Mouse (Mus musculus): Measurements from ENCODE around the gene Pigg. TPM values are rescaled to one million over a fixed set of nuclear protein-coding genes. Genes with fewer than 3 reads are reported as not detected.

The Pigg gene
- polyA plus RNA-seq, 1 experiment from 2014 or later, result 7.3 TPM

DNA sequence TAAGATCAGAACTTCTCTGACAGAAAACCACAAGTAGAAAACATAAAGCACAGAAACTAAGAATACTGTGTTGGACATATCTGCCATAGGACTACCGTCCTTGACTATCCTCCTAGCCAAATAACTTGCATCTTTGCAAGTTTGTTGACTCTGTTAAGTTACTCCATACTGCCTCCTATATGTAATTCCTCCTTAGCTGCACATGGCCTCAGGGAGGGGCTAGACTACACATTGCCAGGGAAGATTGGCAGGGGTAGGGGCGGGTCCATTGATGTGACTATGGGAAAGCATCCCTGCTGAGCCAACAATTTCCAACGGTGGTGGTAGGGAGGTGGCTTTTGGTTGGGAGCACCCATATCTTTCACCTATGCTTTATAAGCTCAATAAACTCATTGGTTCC is 49.9 kb downstream of the Pigg start:
- Histone ChIP-seq H3K4me3 (replicated peaks) (no peak overlapping the region), H3K27me3 (peaks cover 53% of the 10 kb centered on the region), H3K27ac (no peak overlapping the region), H3K36me3 (replicated peaks) (no peaks in the 10 kb centered on the region), H3K4me1 (peaks cover 8% of the 10 kb centered on the region), H3K9ac (no peak overlapping the region), H3K9me3 (no peaks in the 10 kb centered on the region), H3K4me2 (no peak overlapping the region)
- ATAC-seq (ENCODE audit: low FRiP score), result no peak
- 28% methylated on average over 3 of the region's 3 CpGs for WGBS

DNA sequence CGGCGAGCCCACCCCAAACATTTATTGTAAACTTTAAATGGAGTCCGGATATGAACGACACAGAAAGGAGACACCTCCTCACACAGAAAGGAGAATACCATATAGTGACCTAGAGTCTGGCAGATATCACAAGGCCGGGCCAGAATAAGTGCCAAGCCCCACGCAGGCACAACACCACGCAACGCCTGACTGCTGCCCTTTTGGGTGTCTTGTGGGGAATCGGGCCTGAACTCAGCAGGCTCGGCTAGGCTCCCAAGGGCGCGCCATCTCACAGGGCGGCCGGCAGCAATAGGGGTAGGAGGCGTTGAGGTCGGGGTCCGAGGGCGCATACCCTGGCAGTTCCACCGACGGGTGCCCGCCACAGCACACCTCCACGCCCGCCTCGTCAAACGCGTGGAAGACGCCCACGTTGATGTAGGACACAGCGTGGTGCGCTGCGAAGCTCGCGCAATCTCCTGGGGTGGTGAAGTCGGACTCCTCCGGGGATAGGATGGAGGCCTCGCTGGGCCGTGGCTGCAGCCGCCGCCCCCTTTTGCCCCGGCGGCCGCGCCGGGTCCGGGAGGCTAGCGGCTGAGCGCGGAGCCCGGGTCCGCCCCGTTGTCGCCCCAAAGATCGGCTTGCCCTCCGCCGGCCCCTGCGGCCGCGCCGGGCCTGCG is 54.0 kb downstream of the Pigg start:
- 2% methylated on average over 60 of the region's 60 CpGs for WGBS
- peak; percentile 28; the same call in 1 of the 2 replicates for ATAC-seq (ENCODE audit: low FRiP score)

DNA sequence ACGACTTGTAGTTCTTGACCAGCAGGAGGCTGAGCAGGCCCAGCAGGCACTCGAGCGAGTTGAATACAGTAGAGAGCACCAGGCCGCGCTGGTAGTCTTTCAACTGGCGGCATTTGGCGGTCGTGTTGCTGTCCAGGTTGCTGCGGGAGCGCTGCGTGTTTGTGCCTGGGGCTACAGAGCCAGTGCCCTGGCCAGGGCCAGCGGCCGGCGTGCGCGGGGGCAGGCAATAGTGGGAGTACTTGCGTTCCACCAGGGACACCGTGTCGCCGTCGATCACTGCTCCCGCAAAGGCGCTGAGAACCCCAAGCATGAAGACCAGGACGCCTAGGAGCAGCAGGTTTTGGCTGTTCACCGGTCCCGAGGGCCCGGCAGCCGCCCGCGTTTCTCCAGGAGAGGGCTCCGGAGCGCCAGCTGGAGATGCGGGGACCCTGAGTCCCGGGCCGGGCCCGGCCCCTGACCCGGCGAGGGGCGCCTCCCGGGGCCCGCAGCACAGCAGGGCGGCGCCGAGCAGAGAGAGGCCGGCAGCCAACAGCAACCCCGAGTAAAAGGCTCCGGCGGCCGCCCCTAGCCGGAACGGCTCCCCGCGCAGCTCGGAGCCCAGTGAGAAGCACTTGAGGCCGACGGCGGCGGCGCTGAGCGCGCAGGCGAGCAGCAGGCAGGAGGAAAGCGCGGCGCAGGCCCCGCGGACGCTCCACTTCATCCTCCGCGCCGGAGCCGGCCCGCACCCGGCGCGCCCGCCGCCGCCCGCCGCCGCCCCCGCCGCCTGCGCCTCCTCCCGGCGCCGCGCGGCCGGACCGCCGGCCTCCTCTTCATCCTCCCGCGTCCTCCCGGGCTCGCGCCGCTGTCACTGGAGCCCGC is 54.8 kb downstream of the Pigg start:
- H3K9me3 ChIP-seq, result no peaks in the 10 kb centered on the region

More for the DNA sequence above, 54.0 kb downstream of the Pigg start:
- H3K4me1 ChIP-seq, result peaks cover 25% of the 10 kb centered on the region
- no peaks in the 10 kb centered on the region for H3K36me3 ChIP-seq (replicated peaks)
- H3K9ac ChIP-seq, result peak overlapping the region; percentile 53
- peak overlapping the region; percentile 91 for H3K4me2 ChIP-seq
- H3K4me3 ChIP-seq (replicated peaks), result peak overlapping the region; percentile 59
- H3K27me3 ChIP-seq, result peaks cover 92% of the 10 kb centered on the region
- H3K27ac ChIP-seq, result no peak overlapping the region
- no peaks in the 10 kb centered on the region for H3K9me3 ChIP-seq

DNA sequence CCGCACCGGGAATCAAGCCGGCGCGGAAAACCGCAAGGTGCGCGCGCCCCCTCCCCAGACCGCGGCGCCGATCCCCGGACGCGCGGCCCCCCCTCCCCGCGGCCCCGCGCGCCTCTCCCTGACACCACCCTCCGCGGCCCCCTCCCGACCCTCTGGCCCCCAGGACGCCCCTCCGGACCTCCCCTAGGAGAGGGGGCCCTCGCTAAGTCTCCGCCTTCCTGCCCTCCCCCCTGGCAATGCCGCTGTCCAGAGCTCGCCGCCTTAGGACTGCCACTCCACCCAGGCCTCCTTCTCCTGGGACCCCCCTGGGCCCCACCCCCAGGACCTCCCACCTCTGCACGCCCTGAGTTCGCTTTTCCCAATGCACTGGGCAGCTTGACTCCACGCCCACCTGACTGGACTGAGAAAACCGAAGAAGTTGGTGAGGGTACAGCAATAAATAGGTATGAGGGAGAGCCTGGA is 55.5 kb downstream of the Pigg start, which contains the start of gene Gm42517:
TSS of gene Gm42517 (minus strand) at position 52 of the 462 bp plus-strand sequence.
- Histone ChIP-seq H3K27ac (no peak within 1 kb of the TSS), H3K4me3 (replicated peaks) (peak within 1 kb of the TSS; percentile 59), H3K9me3 (no peaks in the 10 kb centered on the region), H3K36me3 (replicated peaks) (no peaks in the 10 kb centered on the region), H3K9ac (peak within 1 kb of the TSS; percentile 53), H3K4me2 (peak within 1 kb of the TSS; percentile 91), H3K27me3 (peaks cover 97% of the 10 kb centered on the region), H3K4me1 (peaks cover 25% of the 10 kb centered on the region)
- peak; percentile 28 for ATAC-seq (ENCODE audit: low FRiP score)
- under 1% methylated on average over 10 of the region's 36 CpGs for WGBS

More for the DNA sequence above, 54.8 kb downstream of the Pigg start:
- under 1% methylated on average over 54 of the region's 100 CpGs for WGBS
- Histone ChIP-seq H3K9ac (peak overlapping the region; percentile 53), H3K36me3 (replicated peaks) (no peaks in the 10 kb centered on the region), H3K4me1 (peaks cover 25% of the 10 kb centered on the region), H3K4me3 (replicated peaks) (peak overlapping the region; percentile 59), H3K4me2 (peak overlapping the region; percentile 91), H3K27me3 (peaks cover 96% of the 10 kb centered on the region), H3K27ac (no peak overlapping the region)
- ATAC-seq (ENCODE audit: low FRiP score), result peak; percentile 49

DNA sequence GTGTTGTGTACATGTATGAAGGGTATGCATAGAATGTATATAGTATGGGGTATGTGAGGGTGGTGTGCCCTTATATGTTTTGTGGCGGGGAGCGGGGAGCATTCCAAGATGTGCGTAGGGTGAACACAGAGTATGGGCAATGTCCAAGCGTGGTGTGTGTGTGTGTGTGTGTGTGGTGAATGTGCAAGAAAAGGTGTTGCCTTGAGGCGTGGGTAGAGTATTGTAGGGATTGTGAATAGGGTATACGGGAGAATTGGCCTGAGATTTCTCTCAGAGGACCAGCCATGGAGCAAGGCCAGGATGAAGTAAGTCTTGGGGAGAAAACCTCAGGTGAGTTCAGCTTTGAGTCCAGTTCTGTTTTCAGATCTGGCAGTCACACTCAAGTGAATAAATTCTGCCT is 56.0 kb downstream of the Pigg start:
- ATAC-seq (ENCODE audit: low FRiP score), result no peak
- Histone ChIP-seq H3K9me3 (no peaks in the 10 kb centered on the region), H3K4me3 (replicated peaks) (peak overlapping the region; percentile 33), H3K9ac (no peak overlapping the region), H3K36me3 (replicated peaks) (no peaks in the 10 kb centered on the region), H3K27ac (no peak overlapping the region), H3K4me1 (peaks cover 25% of the 10 kb centered on the region), H3K4me2 (peak overlapping the region; percentile 58), H3K27me3 (peaks cover 96% of the 10 kb centered on the region)
- 4% methylated on average over 6 of the region's 6 CpGs for WGBS

DNA sequence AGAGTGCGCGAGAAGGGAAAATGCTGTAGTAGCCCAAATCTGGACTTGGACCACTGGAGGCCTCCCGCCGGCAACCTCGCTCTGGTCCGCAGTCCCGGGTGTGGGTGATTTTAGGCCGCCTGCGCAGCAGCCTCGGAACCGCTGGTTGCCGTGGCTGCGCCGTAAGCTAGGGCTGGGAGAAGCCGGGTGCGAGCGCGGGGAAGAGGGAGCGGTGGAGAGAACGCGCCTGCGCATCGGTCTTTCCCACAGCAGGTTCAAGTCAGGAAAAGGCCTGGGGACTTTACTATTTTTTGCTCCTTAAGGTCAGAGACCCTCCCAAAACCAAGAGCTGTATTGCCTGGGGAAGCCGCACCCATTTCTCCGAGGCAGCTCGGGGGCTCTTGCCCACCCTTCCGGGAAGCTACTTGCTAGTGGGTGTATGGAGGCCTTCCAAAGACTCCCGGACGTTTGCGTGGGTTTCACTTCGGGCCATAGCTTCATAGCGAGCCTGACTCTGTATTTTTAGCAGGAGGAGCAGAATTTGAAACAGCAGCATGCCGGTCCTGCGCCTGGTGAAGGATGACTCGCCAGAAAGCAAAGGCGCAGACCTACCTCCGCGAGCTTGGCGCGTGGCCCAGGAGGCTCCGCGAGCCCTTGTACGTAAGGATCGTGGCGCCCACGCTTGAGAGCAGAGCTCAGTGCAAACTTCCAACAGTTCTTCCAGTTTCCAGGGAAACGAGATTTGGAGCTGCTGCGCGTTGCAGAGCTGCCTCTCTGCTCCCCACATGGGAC is 56.6 kb downstream of the Pigg start:
- Histone ChIP-seq H3K9ac (no peak overlapping the region), H3K9me3 (no peaks in the 10 kb centered on the region), H3K4me2 (peak overlapping the region; percentile 58), H3K4me3 (replicated peaks) (peak overlapping the region; percentile 33), H3K36me3 (replicated peaks) (no peaks in the 10 kb centered on the region), H3K27me3 (peaks cover 90% of the 10 kb centered on the region), H3K27ac (no peak overlapping the region), H3K4me1 (peaks cover 25% of the 10 kb centered on the region)
- under 1% methylated on average over 49 of the region's 49 CpGs for WGBS
- ATAC-seq (ENCODE audit: low FRiP score), result no peak

DNA sequence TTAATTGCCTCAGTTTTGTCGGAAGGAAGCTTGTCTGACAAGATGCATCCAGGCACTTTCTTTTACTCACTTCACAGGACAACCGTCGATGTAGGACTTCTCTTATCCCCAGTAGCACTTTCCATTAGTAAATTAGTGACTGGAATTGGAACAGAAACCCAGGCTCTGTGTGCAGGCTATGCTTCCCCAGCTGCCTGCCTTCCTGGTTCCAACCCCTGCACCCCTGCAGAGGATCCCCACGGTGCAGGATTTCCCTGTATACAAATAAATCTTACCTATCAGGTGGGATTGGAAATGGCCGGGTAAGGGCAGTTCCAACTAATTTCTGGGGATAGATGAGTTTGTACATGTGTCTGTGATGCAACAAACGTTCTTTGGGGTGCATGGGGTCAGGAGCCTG is 57.6 kb downstream of the Pigg start:
- Histone ChIP-seq H3K4me2 (no peak overlapping the region), H3K9ac (no peak overlapping the region), H3K27me3 (peaks cover 81% of the 10 kb centered on the region), H3K4me1 (peaks cover 25% of the 10 kb centered on the region), H3K36me3 (replicated peaks) (no peaks in the 10 kb centered on the region), H3K4me3 (replicated peaks) (no peak overlapping the region), H3K27ac (no peak overlapping the region), H3K9me3 (no peaks in the 10 kb centered on the region)
- no peak for ATAC-seq (ENCODE audit: low FRiP score)
- 3% methylated on average over 6 of the region's 6 CpGs for WGBS

DNA sequence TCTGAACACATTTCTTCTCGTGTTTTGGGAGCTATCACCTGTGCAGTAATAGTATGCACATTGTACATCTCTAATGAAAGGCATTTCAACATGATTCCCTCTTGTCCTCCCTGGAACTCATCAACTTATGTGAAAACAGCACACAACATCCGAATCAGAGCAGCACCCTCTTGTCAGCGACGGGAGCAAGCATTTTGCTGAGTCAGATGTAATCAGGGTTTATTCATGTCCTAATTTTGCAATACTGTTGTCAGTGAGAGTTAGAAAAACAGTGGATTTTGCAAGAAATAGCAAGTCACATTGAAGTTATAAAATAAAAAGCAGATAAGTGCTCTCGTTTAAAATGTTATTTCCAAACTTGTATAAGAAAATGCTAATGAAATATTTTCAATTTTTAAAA is 61.7 kb downstream of the Pigg start:
- no peak for ATAC-seq (ENCODE audit: low FRiP score)
- H3K4me1 ChIP-seq, result peaks cover 4% of the 10 kb centered on the region
- no peak overlapping the region for H3K4me2 ChIP-seq
- WGBS, result 84% methylated on average over 5 of the region's 5 CpGs
- H3K4me3 ChIP-seq (replicated peaks), result no peak overlapping the region
- H3K27ac ChIP-seq, result no peak overlapping the region
- no peaks in the 10 kb centered on the region for H3K36me3 ChIP-seq (replicated peaks)
- no peak overlapping the region for H3K9ac ChIP-seq
- no peaks in the 10 kb centered on the region for H3K9me3 ChIP-seq
- H3K27me3 ChIP-seq, result peaks cover 41% of the 10 kb centered on the region

DNA sequence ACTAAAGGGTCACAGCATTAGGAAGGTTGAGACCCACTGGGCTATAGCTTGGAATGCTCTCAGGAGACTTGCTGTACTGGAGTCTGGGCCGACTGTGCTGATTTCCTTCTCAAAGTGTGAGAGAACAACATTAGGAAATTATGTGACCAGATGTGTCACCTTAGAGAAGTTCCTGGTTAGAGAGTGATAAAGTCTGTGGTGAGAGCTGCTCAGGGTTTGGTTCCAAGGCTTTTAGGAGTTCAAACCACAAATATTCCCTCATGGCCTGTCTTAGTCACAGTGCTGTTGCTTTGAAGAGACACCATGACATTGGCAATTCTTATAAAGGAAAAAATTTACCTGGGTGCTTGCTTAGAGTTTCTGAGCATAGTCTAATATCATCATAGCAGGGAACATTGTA is 63.6 kb downstream of the Pigg start:
- H3K9me3 ChIP-seq, result no peaks in the 10 kb centered on the region
- 94% methylated on average over 1 of the region's 1 CpGs for WGBS
- no peak overlapping the region for H3K4me2 ChIP-seq
- no peak for ATAC-seq (ENCODE audit: low FRiP score)
- no peak overlapping the region for H3K9ac ChIP-seq
- no peaks in the 10 kb centered on the region for H3K4me1 ChIP-seq
- no peak overlapping the region for H3K27ac ChIP-seq
- H3K36me3 ChIP-seq (replicated peaks), result no peaks in the 10 kb centered on the region
- peaks cover 21% of the 10 kb centered on the region for H3K27me3 ChIP-seq
- no peak overlapping the region for H3K4me3 ChIP-seq (replicated peaks)

DNA sequence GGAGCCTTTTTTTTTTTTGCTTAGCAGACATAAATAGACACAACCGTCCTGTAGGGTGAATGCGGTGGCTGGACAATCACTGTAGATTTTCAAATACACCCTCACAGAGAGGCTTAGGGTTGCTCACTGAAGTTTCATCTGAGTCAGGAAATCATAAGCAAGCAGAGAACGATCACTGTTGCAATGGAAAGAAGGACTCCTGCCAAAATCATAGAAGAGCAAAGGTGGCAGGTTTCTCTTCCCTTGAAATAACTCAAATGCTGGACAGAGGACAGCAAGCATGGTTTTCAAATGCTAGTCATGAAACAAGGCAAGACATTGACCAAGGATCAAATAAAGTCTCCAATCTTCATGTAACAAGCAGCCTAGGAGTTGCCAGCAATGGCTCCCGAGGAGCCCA is 65.9 kb downstream of the Pigg start:
- WGBS, result 91% methylated on average over 4 of the region's 4 CpGs
- Histone ChIP-seq H3K9me3 (no peaks in the 10 kb centered on the region), H3K4me3 (replicated peaks) (no peak overlapping the region), H3K4me2 (no peak overlapping the region), H3K27ac (no peak overlapping the region), H3K27me3 (0 out of 2 replicates have a peak, but pooled peaks cover 1% of the 10 kb centered on the region), H3K36me3 (replicated peaks) (no peaks in the 10 kb centered on the region), H3K4me1 (no peaks in the 10 kb centered on the region), H3K9ac (no peak overlapping the region)
- ATAC-seq (ENCODE audit: low FRiP score), result no peak

DNA sequence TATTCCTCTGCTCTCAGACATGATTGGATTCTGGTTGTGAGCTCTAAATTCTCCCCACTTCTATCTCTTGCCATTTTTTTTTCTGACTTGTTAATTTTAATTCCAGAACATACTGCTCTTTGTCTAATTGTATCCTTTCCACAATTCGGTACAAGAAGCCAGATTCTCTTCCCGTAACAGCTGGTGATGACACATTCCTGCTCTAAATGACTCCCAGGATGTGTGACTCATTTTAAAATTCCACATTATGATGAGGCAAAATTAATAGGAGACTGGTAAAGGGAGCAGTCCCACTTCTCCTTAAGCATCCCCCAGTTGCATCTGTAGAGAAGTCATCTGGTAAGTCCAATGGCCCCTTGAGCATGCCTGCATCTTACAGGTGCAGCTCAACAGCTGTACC is 73.2 kb downstream of the Pigg start:
- Histone ChIP-seq H3K4me3 (replicated peaks) (no peak overlapping the region), H3K27ac (no peak overlapping the region), H3K4me1 (no peaks in the 10 kb centered on the region), H3K36me3 (replicated peaks) (no peaks in the 10 kb centered on the region), H3K9ac (no peak overlapping the region), H3K27me3 (no peaks in the 10 kb centered on the region), H3K9me3 (no peaks in the 10 kb centered on the region), H3K4me2 (no peak overlapping the region)
- ATAC-seq (ENCODE audit: low FRiP score), result no peak
- WGBS, result 89% methylated on average over 2 of the region's 2 CpGs

DNA sequence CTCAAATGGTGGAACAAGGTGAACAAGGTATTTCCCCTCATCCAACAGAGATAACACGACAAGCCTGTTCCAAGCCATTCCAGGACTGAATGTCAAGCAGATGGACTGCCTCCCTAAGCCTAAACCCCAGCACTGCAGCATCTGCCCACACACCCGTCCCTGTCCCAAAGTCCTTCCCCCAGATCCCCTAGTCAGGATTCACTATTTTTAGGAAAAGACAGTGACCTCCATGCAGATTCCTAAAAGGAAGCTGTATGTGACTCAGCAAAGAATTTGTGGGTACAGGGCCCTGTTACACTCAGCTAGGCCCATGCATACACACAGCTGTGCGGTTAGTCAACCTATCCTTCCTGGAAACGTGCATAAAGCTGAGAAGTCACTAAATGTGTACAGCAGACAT is 74.0 kb downstream of the Pigg start:
- no peaks in the 10 kb centered on the region for H3K4me1 ChIP-seq
- ATAC-seq (ENCODE audit: low FRiP score), result no peak
- no peak overlapping the region for H3K4me3 ChIP-seq (replicated peaks)
- no peak overlapping the region for H3K4me2 ChIP-seq
- H3K9me3 ChIP-seq, result no peaks in the 10 kb centered on the region
- H3K36me3 ChIP-seq (replicated peaks), result no peaks in the 10 kb centered on the region
- H3K27ac ChIP-seq, result no peak overlapping the region
- 81% methylated on average over 4 of the region's 4 CpGs for WGBS
- no peak overlapping the region for H3K9ac ChIP-seq
- no peaks in the 10 kb centered on the region for H3K27me3 ChIP-seq
